Mouse (Mus musculus) heart, adult 2 months (tissue): ENCODE data around the gene Runx3. TPM values are rescaled to one million over a fixed set of nuclear protein-coding genes. Genes with fewer than 3 reads are reported as not detected.

Source experiments
- DNase-seq, 2 experiments: peaks; one replicate each; pipeline ENCODE4 v3.0.0; 2021
- H3K27ac ChIP-seq: fragments of 200-600 bp; 2 replicates; pipeline ENCODE4 v1.8.1; 2022
- H3K27me3 ChIP-seq: fragments of 200-500 bp; 2 replicates; pipeline ENCODE4 v1.6.1; 2012; ENCODE audit warnings: mild to moderate bottlenecking, low read length, inconsistent platforms, mixed read lengths; ENCODE audit not compliant: control insufficient read depth, insufficient read depth
- H3K36me3 ChIP-seq: fragments of 200-500 bp; 2 replicates; pipeline ENCODE4 v1.6.1; 2012; ENCODE audit warnings: low read length, inconsistent platforms; ENCODE audit not compliant: control insufficient read depth, insufficient read depth
- H3K4me1 ChIP-seq: fragments of 200-500 bp; 2 replicates; pipeline ENCODE4 v1.6.1; 2011; ENCODE audit warnings: low read length; ENCODE audit not compliant: control insufficient read depth, insufficient read depth
- H3K4me3 ChIP-seq: fragments of 200-600 bp; 2 replicates; pipeline ENCODE4 v1.8.1; 2022
- H3K79me2 ChIP-seq: fragments of 200-500 bp; replicated peaks from 2 replicates; pipeline ENCODE4 v1.6.1; 2012; ENCODE audit warnings: mild to moderate bottlenecking, inconsistent platforms, low read length, moderate library complexity, mixed read lengths; ENCODE audit not compliant: control insufficient read depth, insufficient read depth
- H3K9ac ChIP-seq: fragments of 200-500 bp; 2 replicates; pipeline ENCODE4 v1.6.1; 2012; ENCODE audit warnings: low read depth, mild to moderate bottlenecking, control low read depth, inconsistent platforms, low read length, mixed read lengths
- CTCF ChIP-seq: fragments of 200-600 bp; IDR thresholded peaks from 2 replicates; pipeline ENCODE4 v1.8.1; 2022; ENCODE audit warnings: antibody characterized with exemption, mild to moderate bottlenecking, moderate library complexity
- EP300 ChIP-seq: fragments of 200-500 bp; IDR thresholded peaks from 2 replicates; pipeline ENCODE4 v1.6.1; 2011; ENCODE audit warnings: low read depth, low read length, control low read depth; ENCODE audit not compliant: insufficient read depth
- POLR2A ChIP-seq: fragments of 200-500 bp; IDR thresholded peaks from 2 replicates; pipeline ENCODE4 v1.6.1; 2011; ENCODE audit warnings: mild to moderate bottlenecking, low read depth, low read length, control low read depth; ENCODE audit not compliant: insufficient read depth
- WGBS: fragments of 180-500 bp; shearing (Covaris S2); methylation state at CpG from one replicate; pipeline ENCODE4 v1.1.7; 2018; 5-methylcytosine and 5-hydroxymethylcytosine counted together
- intact Hi-C: fragments of 180-260 bp; cut with DNase I; formaldehyde crosslinking; loops from one replicate; pipeline ENCODE4 v1.15.1; 2025
- polyA plus RNA-seq: library from polyadenylated mRNA; depleted of rRNA; stranded (reverse); fragments of >200 nt; gene quantifications from 2 replicates; pipeline ENCODE4 v1.2.3, GENCODE M21; 2012
- total RNA-seq, 2 experiments: library from RNA; stranded (reverse); gene quantifications; 2 replicates each; pipeline ENCODE4 v1.2.3; 2021

The Runx3 gene
- total and polyA plus RNA-seq, 3 experiments, result 0.39 to 1.2 (median 0.97) TPM

- Histone ChIP-seq H3K79me2 (no peaks in the 10 kb centered on the region), H3K4me1 (no peaks in the 10 kb centered on the region), H3K4me3 (no peak overlapping the region), H3K9ac (no peak overlapping the region), H3K27me3 (no peaks in the 10 kb centered on the region), H3K36me3 (no peaks in the 10 kb centered on the region), H3K27ac (no peak overlapping the region)
- TF ChIP-seq EP300, result no peak
- no peak for TF ChIP-seq POLR2A
- TF ChIP-seq CTCF, result no peak
- 96% methylated on average over 9 of the region's 9 CpGs for WGBS
- intact Hi-C loops, result no loop called here
- no peak for DNase-seq
Measured at GRCm38 (mm10) chr4:135117846-135118245, 2.6 kb upstream of the Runx3 start.

DNA sequence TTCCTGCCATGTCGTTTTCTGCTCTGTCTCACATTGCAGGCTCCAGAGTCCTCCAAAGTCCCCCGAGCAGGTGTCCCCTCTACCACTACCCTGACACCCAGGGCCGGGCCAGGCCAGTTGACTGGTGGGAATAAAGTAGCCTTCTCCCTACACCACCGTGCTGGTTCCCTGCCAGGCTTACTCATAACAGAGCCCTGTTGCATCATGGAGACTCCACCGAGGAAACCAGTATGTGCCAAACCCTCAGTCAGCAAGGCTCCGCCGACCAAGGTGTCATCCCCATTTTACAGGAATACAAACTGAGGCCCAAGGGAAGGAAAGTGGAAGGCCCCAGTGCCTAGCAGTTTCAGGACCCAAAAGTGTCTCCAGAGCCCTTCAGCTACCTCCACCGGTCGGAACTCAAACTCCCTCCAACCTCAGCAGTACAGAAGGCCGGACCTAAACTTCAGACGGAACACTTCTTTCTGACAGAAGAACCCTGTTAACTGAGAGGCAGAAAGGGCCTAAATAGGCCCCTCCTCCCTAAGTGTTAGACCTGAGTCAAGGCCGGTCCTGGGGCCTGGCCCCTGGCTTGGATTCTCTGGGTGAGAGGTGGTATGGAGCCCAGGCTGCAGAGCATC is 1.5 kb upstream of the Runx3 start:
- Histone ChIP-seq H3K4me3 (no peak overlapping the region), H3K4me1 (no peaks in the 10 kb centered on the region), H3K27me3 (no peaks in the 10 kb centered on the region), H3K27ac (no peak overlapping the region), H3K9ac (no peak overlapping the region), H3K36me3 (no peaks in the 10 kb centered on the region), H3K79me2 (no peaks in the 10 kb centered on the region)
- 84% methylated on average over 12 of the region's 12 CpGs for WGBS
- intact Hi-C loops, result no loop called here
- DNase-seq, result no peak
- TF ChIP-seq POLR2A (no peak), CTCF (no peak), EP300 (no peak)

- H3K27me3 ChIP-seq, result no peaks in the 10 kb centered on the region
- TF ChIP-seq POLR2A (no peak), CTCF (no peak), EP300 (no peak)
- WGBS, result 74% methylated on average over 5 of the region's 5 CpGs
Measured at GRCm38 (mm10) chr4:135123721-135124120, 3.3 kb downstream of the Runx3 start.

GRCm38 (mm10) chr4:135124732-135125131 is 4.3 kb downstream of the Runx3 start:
- H3K36me3 ChIP-seq, result no peaks in the 10 kb centered on the region
- no peak overlapping the region for H3K4me3 ChIP-seq
- no peak for DNase-seq
- no peak overlapping the region for H3K27ac ChIP-seq
- no peaks in the 10 kb centered on the region for H3K79me2 ChIP-seq
- no peaks in the 10 kb centered on the region for H3K27me3 ChIP-seq
- no peak for TF ChIP-seq EP300
- TF ChIP-seq CTCF, result no peak
- no peak for TF ChIP-seq POLR2A
- intact Hi-C loops, result no loop called here
- WGBS, result 93% methylated on average over 6 of the region's 6 CpGs
- H3K4me1 ChIP-seq, result no peaks in the 10 kb centered on the region
- H3K9ac ChIP-seq, result no peak overlapping the region

More at GRCm38 (mm10) chr4:135123721-135124120, 3.3 kb downstream of the Runx3 start:
- no peaks in the 10 kb centered on the region for H3K79me2 ChIP-seq
- intact Hi-C loops, result no loop called here
- H3K4me3 ChIP-seq, result no peak overlapping the region
- H3K4me1 ChIP-seq, result no peaks in the 10 kb centered on the region
- DNase-seq, result no peak
- H3K27ac ChIP-seq, result no peak overlapping the region
- H3K36me3 ChIP-seq, result no peaks in the 10 kb centered on the region
- H3K9ac ChIP-seq, result no peak overlapping the region

- 74% methylated on average over 3 of the region's 3 CpGs for WGBS
- DNase-seq, result no peak
- no peaks in the 10 kb centered on the region for H3K36me3 ChIP-seq
- H3K4me3 ChIP-seq, result no peak overlapping the region
- no peaks in the 10 kb centered on the region for H3K27me3 ChIP-seq
- H3K79me2 ChIP-seq, result no peaks in the 10 kb centered on the region
- TF ChIP-seq EP300 (no peak), CTCF (no peak), POLR2A (no peak)
- no peak overlapping the region for H3K9ac ChIP-seq
- intact Hi-C loops, result no loop called here
- no peak overlapping the region for H3K27ac ChIP-seq
- H3K4me1 ChIP-seq, result no peaks in the 10 kb centered on the region
Measured at GRCm38 (mm10) chr4:135125152-135125551, 4.7 kb downstream of the Runx3 start.

DNA sequence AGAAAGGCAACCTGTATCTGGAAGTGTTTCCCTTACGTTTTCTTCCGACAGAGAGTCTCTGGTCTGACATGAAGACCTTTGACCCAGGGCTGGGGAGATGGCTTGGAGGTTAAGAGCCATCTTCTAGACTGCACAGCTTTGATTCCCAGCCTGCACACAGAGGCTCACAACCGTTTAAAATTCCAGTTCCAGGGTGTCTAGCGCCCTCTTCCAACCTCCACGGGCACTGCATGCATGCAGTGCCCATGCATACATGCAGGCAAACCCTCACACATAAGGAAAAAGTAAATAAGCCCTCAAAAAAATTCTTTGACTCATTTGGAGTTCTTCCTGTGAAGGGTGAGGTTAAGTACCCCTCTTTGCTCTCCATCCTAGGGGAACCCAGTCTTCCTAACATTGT is 5.9 kb downstream of the Runx3 start:
- intact Hi-C loops, result no loop called here
- Histone ChIP-seq H3K4me1 (no peaks in the 10 kb centered on the region), H3K36me3 (no peaks in the 10 kb centered on the region), H3K9ac (no peak overlapping the region), H3K4me3 (no peak overlapping the region), H3K27ac (no peak overlapping the region), H3K27me3 (no peaks in the 10 kb centered on the region), H3K79me2 (no peaks in the 10 kb centered on the region)
- TF ChIP-seq POLR2A (no peak), EP300 (no peak), CTCF (no peak)
- DNase-seq, result no peak
- 66% methylated on average over 5 of the region's 5 CpGs for WGBS
